Mouse (Mus musculus): ENCODE measurements around the gene Sec22c. TPM values are rescaled to one million over a fixed set of nuclear protein-coding genes. Genes with fewer than 3 reads are reported as not detected.

Gene Sec22c
- polyA plus RNA-seq, 1 experiment: 11.0 TPM

GRCm38 (mm10) chr9:121677476-121677875 lies 27.8 kb downstream of the Sec22c start:
- Histone ChIP-seq H3K4me3 (ENCODE audit: control insufficient read depth, low read depth, low read length) (no peak overlapping the region), H3K27me3 (ENCODE audit: control insufficient read depth, insufficient read depth, low read length) (no peaks in the 10 kb centered on the region), H3K4me1 (ENCODE audit: control insufficient read depth, insufficient read depth, low read length) (no peaks in the 10 kb centered on the region), H3K36me3 (ENCODE audit: control insufficient read depth, insufficient read depth, low read length) (no peaks in the 10 kb centered on the region), H3K27ac (ENCODE audit: control insufficient read depth, insufficient read depth, low read depth, low read length) (no peak overlapping the region)
- no peak for TF ChIP-seq CTCF (IDR thresholded peaks at IDR 0.05; ENCODE audit: control insufficient read depth, insufficient read depth, insufficient replicate concordance, low read depth, low read length)
- TF ChIP-seq POLR2A (IDR thresholded peaks at IDR 0.05; ENCODE audit: control insufficient read depth, low read depth, low read length): no peak

- Histone ChIP-seq H3K4me1 (ENCODE audit: control insufficient read depth, insufficient read depth, low read length) (no peaks in the 10 kb centered on the region), H3K36me3 (ENCODE audit: control insufficient read depth, insufficient read depth, low read length) (no peaks in the 10 kb centered on the region), H3K27me3 (ENCODE audit: control insufficient read depth, insufficient read depth, low read length) (no peaks in the 10 kb centered on the region), H3K4me3 (ENCODE audit: control insufficient read depth, low read depth, low read length) (no peak overlapping the region), H3K27ac (ENCODE audit: control insufficient read depth, insufficient read depth, low read depth, low read length) (no peak overlapping the region)
- TF ChIP-seq POLR2A (IDR thresholded peaks at IDR 0.05; ENCODE audit: control insufficient read depth, low read depth, low read length) (no peak), CTCF (IDR thresholded peaks at IDR 0.05; ENCODE audit: control insufficient read depth, insufficient read depth, insufficient replicate concordance, low read depth, low read length) (no peak)
Measured at GRCm38 (mm10) chr9:121677069-121677468, 28.2 kb downstream of the Sec22c start.

GRCm38 (mm10) chr9:121675556-121675955 lies 29.7 kb downstream of the Sec22c start:
- Histone ChIP-seq H3K4me1 (ENCODE audit: control insufficient read depth, insufficient read depth, low read length) (no peaks in the 10 kb centered on the region), H3K4me3 (ENCODE audit: control insufficient read depth, low read depth, low read length) (no peak overlapping the region), H3K36me3 (ENCODE audit: control insufficient read depth, insufficient read depth, low read length) (no peaks in the 10 kb centered on the region), H3K27me3 (ENCODE audit: control insufficient read depth, insufficient read depth, low read length) (no peaks in the 10 kb centered on the region), H3K27ac (ENCODE audit: control insufficient read depth, insufficient read depth, low read depth, low read length) (no peak overlapping the region)
- TF ChIP-seq CTCF (IDR thresholded peaks at IDR 0.05; ENCODE audit: control insufficient read depth, insufficient read depth, insufficient replicate concordance, low read depth, low read length) (no peak), POLR2A (IDR thresholded peaks at IDR 0.05; ENCODE audit: control insufficient read depth, low read depth, low read length) (no peak)

- no peaks in the 10 kb centered on the region for H3K27me3 ChIP-seq (ENCODE audit: control insufficient read depth, insufficient read depth, low read length)
- no peak for TF ChIP-seq CTCF (IDR thresholded peaks at IDR 0.05; ENCODE audit: control insufficient read depth, insufficient read depth, insufficient replicate concordance, low read depth, low read length)
- no peak for TF ChIP-seq POLR2A (IDR thresholded peaks at IDR 0.05; ENCODE audit: control insufficient read depth, low read depth, low read length)
- no peak overlapping the region for H3K4me3 ChIP-seq (ENCODE audit: control insufficient read depth, low read depth, low read length)
- H3K36me3 ChIP-seq (ENCODE audit: control insufficient read depth, insufficient read depth, low read length): no peaks in the 10 kb centered on the region
- H3K27ac ChIP-seq (ENCODE audit: control insufficient read depth, insufficient read depth, low read depth, low read length): no peak overlapping the region
- peaks cover 2% of the 10 kb centered on the region for H3K4me1 ChIP-seq (ENCODE audit: control insufficient read depth, insufficient read depth, low read length)
Measured at GRCm38 (mm10) chr9:121675011-121675410, 30.3 kb downstream of the Sec22c start.

GRCm38 (mm10) chr9:121673716-121674115 lies 31.6 kb downstream of the Sec22c start:
- Histone ChIP-seq H3K4me3 (ENCODE audit: control insufficient read depth, low read depth, low read length) (no peak overlapping the region), H3K27ac (ENCODE audit: control insufficient read depth, insufficient read depth, low read depth, low read length) (no peak overlapping the region), H3K27me3 (ENCODE audit: control insufficient read depth, insufficient read depth, low read length) (no peaks in the 10 kb centered on the region), H3K36me3 (ENCODE audit: control insufficient read depth, insufficient read depth, low read length) (no peaks in the 10 kb centered on the region), H3K4me1 (ENCODE audit: control insufficient read depth, insufficient read depth, low read length) (peaks cover 14% of the 10 kb centered on the region)
- no peak for TF ChIP-seq POLR2A (IDR thresholded peaks at IDR 0.05; ENCODE audit: control insufficient read depth, low read depth, low read length)
- no peak for TF ChIP-seq CTCF (IDR thresholded peaks at IDR 0.05; ENCODE audit: control insufficient read depth, insufficient read depth, insufficient replicate concordance, low read depth, low read length)

GRCm38 (mm10) chr9:121672311-121672710 lies 33.0 kb downstream of the Sec22c start:
- no peaks in the 10 kb centered on the region for H3K36me3 ChIP-seq (ENCODE audit: control insufficient read depth, insufficient read depth, low read length)
- no peak overlapping the region for H3K4me3 ChIP-seq (ENCODE audit: control insufficient read depth, low read depth, low read length)
- peaks cover 14% of the 10 kb centered on the region for H3K4me1 ChIP-seq (ENCODE audit: control insufficient read depth, insufficient read depth, low read length)
- no peak for TF ChIP-seq POLR2A (IDR thresholded peaks at IDR 0.05; ENCODE audit: control insufficient read depth, low read depth, low read length)
- H3K27me3 ChIP-seq (ENCODE audit: control insufficient read depth, insufficient read depth, low read length): no peaks in the 10 kb centered on the region
- no peak overlapping the region for H3K27ac ChIP-seq (ENCODE audit: control insufficient read depth, insufficient read depth, low read depth, low read length)

- H3K27me3 ChIP-seq (ENCODE audit: control insufficient read depth, insufficient read depth, low read length): no peaks in the 10 kb centered on the region
- no peaks in the 10 kb centered on the region for H3K36me3 ChIP-seq (ENCODE audit: control insufficient read depth, insufficient read depth, low read length)
- H3K4me1 ChIP-seq (ENCODE audit: control insufficient read depth, insufficient read depth, low read length): peaks cover 14% of the 10 kb centered on the region
- H3K27ac ChIP-seq (ENCODE audit: control insufficient read depth, insufficient read depth, low read depth, low read length): no peak overlapping the region
- H3K4me3 ChIP-seq (ENCODE audit: control insufficient read depth, low read depth, low read length): no peak overlapping the region
- TF ChIP-seq POLR2A (IDR thresholded peaks at IDR 0.05; ENCODE audit: control insufficient read depth, low read depth, low read length): no peak
- peak; percentile 65; the same call in 1 of the 2 replicates for TF ChIP-seq CTCF (IDR thresholded peaks at IDR 0.05; ENCODE audit: control insufficient read depth, insufficient read depth, insufficient replicate concordance, low read depth, low read length)
Measured at GRCm38 (mm10) chr9:121671300-121671699, 34.0 kb downstream of the Sec22c start.

- Histone ChIP-seq H3K27me3 (ENCODE audit: control insufficient read depth, insufficient read depth, low read length) (no peaks in the 10 kb centered on the region), H3K4me3 (ENCODE audit: control insufficient read depth, low read depth, low read length) (peak overlapping the region; percentile 43), H3K36me3 (ENCODE audit: control insufficient read depth, insufficient read depth, low read length) (no peaks in the 10 kb centered on the region), H3K27ac (ENCODE audit: control insufficient read depth, insufficient read depth, low read depth, low read length) (no peak overlapping the region), H3K4me1 (ENCODE audit: control insufficient read depth, insufficient read depth, low read length) (peaks cover 14% of the 10 kb centered on the region)
- TF ChIP-seq CTCF (IDR thresholded peaks at IDR 0.05; ENCODE audit: control insufficient read depth, insufficient read depth, insufficient replicate concordance, low read depth, low read length) (peak; percentile 37; the same call in 1 of the 2 replicates), POLR2A (IDR thresholded peaks at IDR 0.05; ENCODE audit: control insufficient read depth, low read depth, low read length) (no peak)
Measured at GRCm38 (mm10) chr9:121669348-121669791, 35.9 kb downstream of the Sec22c start.

Measured in testis, adult 2 months (tissue).